Mouse (Mus musculus) lung, adult 2 months (tissue): Measurements from ENCODE around the gene Dcun1d4. TPM values are rescaled to one million over a fixed set of nuclear protein-coding genes. Genes with fewer than 3 reads are reported as not detected.

Experiments
- DNase-seq: peaks from one replicate; pipeline ENCODE4 v3.0.0; 2022
- H3K4me1 ChIP-seq: fragments of 200-500 bp; 2 replicates; pipeline ENCODE4 v1.6.1; 2011; ENCODE audit warnings: low read length; ENCODE audit not compliant: control insufficient read depth, insufficient read depth
- H3K4me3 ChIP-seq: fragments of 200-500 bp; replicated peaks from 2 replicates; pipeline ENCODE3; 2011; ENCODE audit warnings: low read depth, mild to moderate bottlenecking, control low read depth, low read length; ENCODE audit errors: extremely low read depth
- CTCF ChIP-seq: fragments of 200-500 bp; IDR thresholded peaks from 2 replicates; pipeline ENCODE4 v1.5.1; 2011; ENCODE audit warnings: mild to moderate bottlenecking, low read length, control low read depth; ENCODE audit not compliant: insufficient read depth
- POLR2A ChIP-seq: fragments of 200-500 bp; IDR thresholded peaks from 2 replicates; pipeline ENCODE4 v1.6.1; 2011; ENCODE audit warnings: low read depth, mild to moderate bottlenecking, control low read depth, low read length, borderline replicate concordance; ENCODE audit errors: extremely low read depth
- WGBS: fragments of 180-500 bp; shearing (Covaris S2); methylation state at CpG from one replicate; pipeline ENCODE4 v1.1.7; 2018; 5-methylcytosine and 5-hydroxymethylcytosine counted together
- polyA plus RNA-seq: library from polyadenylated mRNA; depleted of rRNA; stranded (reverse); fragments of >200 nt; gene quantifications from 2 replicates; pipeline ENCODE4 v1.2.3, GENCODE M21; 2012

Gene Dcun1d4
- polyA plus RNA-seq, 1 experiment: 6.4 TPM

DNA sequence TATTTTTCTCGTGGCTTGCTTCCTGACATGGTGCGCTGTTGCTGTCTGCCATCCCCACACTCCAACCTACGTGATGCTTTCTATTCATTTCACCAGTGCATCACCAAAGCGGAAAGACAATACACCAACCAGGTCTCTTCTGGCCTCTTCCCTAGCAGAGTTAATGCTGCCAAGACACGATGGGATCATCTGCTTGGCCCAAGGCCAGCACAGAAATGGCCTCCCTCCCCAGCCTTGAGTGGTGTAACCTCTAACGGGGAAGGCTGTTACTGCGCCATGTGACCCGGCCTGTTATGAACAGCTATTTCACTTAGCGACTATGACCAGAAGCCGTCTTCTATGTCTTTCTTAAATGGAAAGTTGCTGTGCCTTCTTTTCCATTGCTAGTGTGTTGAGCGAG is 73.1 kb downstream of the Dcun1d4 start:
- WGBS: 92% methylated on average over 11 of the region's 11 CpGs
- DNase-seq: no peak
- Histone ChIP-seq H3K4me1 (peaks cover 23% of the 10 kb centered on the region), H3K4me3 (no peak overlapping the region)
- TF ChIP-seq CTCF: no peak
- TF ChIP-seq POLR2A: no peak

DNA sequence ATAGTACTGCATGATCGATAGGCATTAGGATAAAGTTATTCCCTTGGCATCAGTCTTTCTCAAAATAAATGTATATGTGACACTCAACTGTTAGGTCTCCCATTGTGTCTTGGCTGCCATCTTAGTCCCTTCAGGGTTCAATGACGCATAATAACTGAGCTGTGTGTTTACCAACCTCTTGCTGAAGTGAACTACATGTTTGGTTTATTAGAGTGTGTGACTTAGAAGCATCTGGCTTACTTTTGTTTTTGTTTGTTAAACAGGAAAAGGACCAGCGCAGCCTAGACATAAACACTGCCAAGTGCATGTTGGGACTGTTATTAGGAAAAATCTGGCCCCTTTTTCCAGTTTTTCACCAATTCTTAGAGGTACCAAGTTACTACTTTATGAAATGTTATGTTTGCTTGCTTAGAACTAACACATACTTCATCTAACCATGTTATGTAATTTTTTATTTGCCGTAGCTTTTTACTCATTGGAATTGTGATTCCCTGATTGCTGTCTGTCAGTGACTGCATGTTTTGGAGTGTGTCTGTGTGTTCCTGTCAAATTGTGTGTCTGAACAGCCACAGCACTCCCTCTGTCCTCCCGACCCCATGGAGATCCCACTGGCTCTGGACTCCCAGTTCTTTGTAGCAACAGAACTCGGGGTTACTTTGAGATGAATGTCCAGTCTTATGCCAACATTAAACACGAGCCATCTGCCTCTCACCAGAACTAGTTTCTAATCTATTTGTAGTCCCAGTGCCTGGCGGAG is 74.5 kb downstream of the Dcun1d4 start:
- TF ChIP-seq CTCF: no peak
- no peak for TF ChIP-seq POLR2A
- Histone ChIP-seq H3K4me1 (peaks cover 23% of the 10 kb centered on the region), H3K4me3 (no peak overlapping the region)
- WGBS: 53% methylated on average over 8 of the region's 8 CpGs
- DNase-seq: no peak

DNA sequence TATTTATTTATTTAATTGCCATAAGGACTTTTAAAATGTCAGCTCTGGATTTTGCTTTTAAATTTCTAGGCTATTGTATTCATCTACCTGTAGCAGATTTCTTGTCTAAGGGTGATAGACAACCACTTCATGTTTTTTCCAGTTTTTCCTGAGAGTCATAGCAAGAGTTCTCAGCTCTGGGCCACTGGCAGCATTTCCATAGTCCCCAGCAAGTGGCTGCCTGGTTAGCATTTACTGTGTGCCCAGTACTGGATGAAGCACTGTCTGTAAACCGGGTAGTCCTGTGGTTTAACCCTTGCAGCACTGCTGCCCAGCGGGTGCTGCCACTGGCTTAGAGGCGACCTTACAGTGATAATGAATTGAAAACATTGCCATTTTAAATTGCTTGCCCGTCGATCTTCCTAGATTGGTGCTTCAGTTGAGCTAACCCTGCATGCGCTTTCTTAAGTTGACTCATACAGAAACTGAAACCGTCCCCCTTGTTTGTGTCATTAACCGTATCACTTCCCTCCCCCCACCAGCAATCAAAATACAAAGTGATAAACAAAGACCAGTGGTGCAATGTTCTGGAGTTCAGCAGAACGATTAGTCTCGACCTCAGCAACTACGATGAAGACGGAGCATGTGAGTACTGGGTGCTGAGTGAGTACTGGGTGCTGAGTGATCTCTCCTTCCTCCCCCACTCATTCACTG is 76.1 kb downstream of the Dcun1d4 start:
- TF ChIP-seq CTCF (no peak), POLR2A (no peak)
- peak overlapping the region; percentile 21 for H3K4me3 ChIP-seq
- WGBS: 63% methylated on average over 12 of the region's 12 CpGs
- no peak for DNase-seq
- H3K4me1 ChIP-seq: peaks cover 23% of the 10 kb centered on the region

DNA sequence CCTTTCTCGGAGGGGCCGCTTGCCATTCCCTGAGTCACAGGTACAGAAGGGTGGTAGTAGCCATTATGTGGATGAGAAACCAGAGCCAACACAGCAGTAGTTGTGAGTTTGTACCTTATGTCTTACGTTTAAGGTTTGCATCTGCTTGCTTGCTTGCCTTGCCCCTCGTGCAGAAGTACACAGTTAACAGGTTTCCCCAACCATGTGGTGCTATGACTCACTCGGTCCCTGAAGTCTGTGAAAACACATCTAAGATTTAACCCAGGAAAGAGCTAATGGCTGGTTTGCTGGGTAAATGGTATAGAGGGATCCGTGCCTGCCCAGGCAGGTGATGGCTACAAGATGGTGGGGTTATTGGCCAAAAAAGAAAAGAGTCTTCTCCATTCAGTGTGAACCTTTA is 78.0 kb downstream of the Dcun1d4 start:
- 93% methylated on average over 6 of the region's 6 CpGs for WGBS
- Histone ChIP-seq H3K4me3 (no peak overlapping the region), H3K4me1 (peaks cover 23% of the 10 kb centered on the region)
- TF ChIP-seq CTCF (no peak), POLR2A (no peak)
- no peak for DNase-seq

DNA sequence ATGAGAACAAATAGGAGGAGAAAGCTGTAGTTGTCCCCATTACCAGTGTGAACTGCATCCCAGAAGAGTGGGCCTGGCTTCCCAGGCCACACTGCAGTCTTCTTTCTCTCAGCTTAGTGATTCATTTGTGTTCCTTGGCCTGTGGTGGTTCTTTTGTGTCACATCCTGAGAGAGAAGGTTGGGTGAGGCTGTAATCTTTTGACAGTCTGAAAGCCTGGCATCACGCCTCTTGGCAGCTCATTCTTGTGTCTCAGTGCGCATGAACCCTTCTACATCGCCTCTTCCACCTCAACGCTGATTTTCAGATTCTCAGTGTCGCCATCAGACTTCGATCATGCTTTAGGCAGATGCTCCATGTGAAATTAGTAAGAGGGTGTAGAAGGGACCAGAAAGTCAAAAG is 83.2 kb downstream of the Dcun1d4 start:
- WGBS: 86% methylated on average over 6 of the region's 6 CpGs
- TF ChIP-seq POLR2A (no peak), CTCF (no peak)
- Histone ChIP-seq H3K4me3 (no peak overlapping the region), H3K4me1 (no peaks in the 10 kb centered on the region)
- no peak for DNase-seq

DNA sequence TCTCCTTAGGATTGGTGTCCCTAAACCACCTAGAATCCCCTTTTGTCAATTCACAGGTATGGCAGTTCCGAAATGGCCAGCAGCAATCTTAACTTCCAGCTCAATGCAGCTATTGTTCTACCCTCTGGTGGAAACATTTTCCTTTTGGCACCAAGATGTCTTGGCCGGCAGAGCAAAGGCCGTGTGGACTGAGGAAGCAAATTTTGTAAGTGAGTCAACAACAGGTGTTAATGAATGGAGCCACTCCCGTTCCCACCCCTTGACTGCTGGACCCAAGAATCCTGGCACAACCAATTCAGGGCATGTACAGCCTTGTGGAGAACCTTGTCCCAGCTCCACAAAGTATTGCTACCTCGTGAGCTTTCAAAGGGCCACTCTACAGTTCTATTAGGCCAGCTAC is 85.3 kb downstream of the Dcun1d4 start:
- H3K4me3 ChIP-seq: no peak overlapping the region
- no peaks in the 10 kb centered on the region for H3K4me1 ChIP-seq
- DNase-seq: no peak
- 53% methylated on average over 5 of the region's 5 CpGs for WGBS
- TF ChIP-seq CTCF (no peak), POLR2A (no peak)

DNA sequence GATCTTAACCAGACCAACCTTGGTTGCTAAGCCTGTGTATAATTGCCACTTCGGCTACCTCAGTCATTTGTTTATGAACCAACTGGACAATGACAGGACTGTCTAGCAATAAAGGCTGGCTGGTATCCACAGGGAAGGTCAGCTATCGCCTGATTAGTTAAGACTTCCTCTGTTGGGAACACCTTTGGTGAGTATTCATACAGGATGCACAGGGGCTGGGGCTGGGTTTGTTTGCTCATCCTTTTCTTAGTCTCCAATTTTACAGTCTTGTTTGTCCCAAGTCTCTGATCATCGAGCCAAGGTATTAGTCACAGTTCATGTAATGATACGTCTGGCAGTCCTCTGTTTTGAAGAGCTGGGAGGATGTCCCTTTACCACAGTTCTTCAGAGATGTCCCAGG is 86.1 kb downstream of the Dcun1d4 start:
- WGBS: 59% methylated on average over 4 of the region's 4 CpGs
- Histone ChIP-seq H3K4me1 (no peaks in the 10 kb centered on the region), H3K4me3 (no peak overlapping the region)
- DNase-seq: no peak
- TF ChIP-seq POLR2A (no peak), CTCF (no peak)

DNA sequence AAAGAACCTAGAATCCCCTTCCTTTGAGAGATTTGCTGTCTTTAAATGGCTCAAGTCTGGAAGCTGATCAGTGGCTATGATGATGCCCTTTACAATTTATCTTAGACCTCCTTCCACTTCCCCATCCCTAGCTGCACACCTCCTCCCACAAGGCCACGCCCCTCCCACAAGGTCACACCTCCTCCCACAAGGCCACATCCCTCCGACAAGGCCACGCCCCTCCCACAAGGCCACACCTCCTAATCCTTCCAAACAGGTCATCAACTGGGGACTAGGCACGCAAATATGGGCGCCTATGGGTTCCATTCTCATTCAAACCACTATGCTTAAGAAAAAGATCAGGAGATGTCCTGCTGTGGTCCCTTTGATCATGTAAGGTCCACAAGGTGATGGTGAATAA is 88.4 kb downstream of the Dcun1d4 start:
- H3K4me3 ChIP-seq: no peak overlapping the region
- 79% methylated on average over 5 of the region's 5 CpGs for WGBS
- TF ChIP-seq POLR2A (no peak), CTCF (no peak)
- H3K4me1 ChIP-seq: no peaks in the 10 kb centered on the region; the same call in 1 of the 2 replicates
- no peak for DNase-seq

DNA sequence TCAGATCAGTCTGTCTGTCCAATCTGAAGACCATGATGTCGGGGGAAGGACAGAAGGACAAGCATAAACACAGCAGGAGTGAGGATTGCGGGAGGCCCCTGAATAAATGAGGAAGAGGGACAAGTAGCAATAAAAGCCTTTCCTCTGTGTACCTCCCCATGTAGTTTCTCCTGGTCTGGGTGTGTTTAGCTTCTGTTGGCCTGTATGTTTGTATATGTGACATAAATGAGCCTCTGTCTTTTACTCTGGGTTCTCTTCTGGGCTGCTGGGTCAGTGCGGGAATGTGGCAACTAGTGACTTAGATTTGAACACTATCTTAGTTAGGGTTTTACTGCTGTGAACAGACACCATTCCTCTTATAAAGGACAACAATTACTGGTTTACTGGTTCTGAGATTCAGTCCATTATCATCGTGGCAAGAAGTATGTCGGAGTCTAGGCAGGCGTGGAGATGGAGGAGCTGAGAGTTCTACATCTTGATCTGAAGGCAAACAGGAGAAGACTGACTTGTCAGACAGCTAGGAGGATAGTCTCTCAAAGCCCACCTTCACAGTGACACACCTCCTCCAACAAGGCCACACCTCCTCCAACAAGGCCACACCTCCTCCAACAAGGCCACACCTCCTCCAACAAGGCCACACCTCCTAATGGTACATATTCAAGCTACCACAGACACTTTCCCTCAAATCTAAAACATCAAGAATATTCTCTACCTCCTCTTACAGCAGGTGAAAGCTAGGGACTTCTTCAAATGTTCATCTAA is 90.8 kb downstream of the Dcun1d4 start:
- no peak for TF ChIP-seq POLR2A
- TF ChIP-seq CTCF: no peak
- Histone ChIP-seq H3K4me3 (no peak overlapping the region), H3K4me1 (no peaks in the 10 kb centered on the region; the same call in 1 of the 2 replicates)
- no peak for DNase-seq
- WGBS: 93% methylated on average over 6 of the region's 6 CpGs

DNA sequence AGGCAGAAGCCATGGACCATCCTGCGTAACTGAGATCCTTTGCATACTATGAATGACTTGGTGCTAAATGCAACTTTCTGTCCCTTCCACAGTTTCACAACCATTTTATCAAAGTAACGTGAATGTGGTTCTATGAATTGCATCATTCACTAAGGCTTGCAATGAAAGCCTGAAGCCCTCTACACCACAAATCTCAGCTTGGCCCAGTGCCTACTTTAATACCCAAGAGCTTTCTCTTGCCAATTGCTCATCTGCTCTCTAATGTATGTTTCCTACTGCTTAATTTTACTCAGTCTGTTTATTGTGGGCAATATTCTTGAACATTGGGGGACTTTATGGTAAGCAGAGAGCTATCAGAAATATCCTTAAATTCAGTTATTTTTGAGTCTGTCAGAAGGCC is 92.0 kb downstream of the Dcun1d4 start:
- Histone ChIP-seq H3K4me3 (no peak overlapping the region), H3K4me1 (no peaks in the 10 kb centered on the region; the same call in 1 of the 2 replicates)
- TF ChIP-seq POLR2A (no peak), CTCF (no peak)
- no peak for DNase-seq
- 64% methylated on average over 2 of the region's 2 CpGs for WGBS

DNA sequence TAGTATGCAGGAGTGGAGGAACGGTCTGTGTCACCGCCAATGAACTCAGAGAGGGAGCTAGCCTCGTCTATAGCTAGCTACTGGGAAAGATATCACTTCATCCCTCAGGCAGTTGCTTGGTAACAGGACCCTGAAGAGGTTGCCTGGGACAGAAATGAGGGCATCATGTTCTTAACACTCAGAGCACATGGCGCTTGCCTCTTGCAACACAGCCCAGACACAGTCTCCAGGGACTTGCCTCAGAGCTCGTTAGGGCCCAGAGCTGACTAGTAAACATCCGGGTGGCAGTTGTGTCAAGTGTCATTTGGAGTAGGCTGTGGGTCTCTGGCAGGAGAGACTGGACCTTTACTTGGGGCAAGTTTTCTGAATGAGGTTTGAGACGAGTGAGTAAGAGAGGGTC is 93.0 kb downstream of the Dcun1d4 start:
- no peaks in the 10 kb centered on the region; the same call in 1 of the 2 replicates for H3K4me1 ChIP-seq
- DNase-seq: no peak
- WGBS: 64% methylated on average over 7 of the region's 7 CpGs
- no peak overlapping the region for H3K4me3 ChIP-seq
- TF ChIP-seq POLR2A (no peak), CTCF (no peak)
